Mouse (Mus musculus) c-Kit-negative CD71-positive TER-119-positive erythroid progenitor cells, embryonic 14.5 days (primary cell): Measurements from ENCODE around the gene Rabep2.

Source experiments
- DNase-seq: peaks from one replicate; pipeline ENCODE4 v3.0.0-alpha.2; 2013; ENCODE audit warnings: low read depth, low spot score

The Rabep2 gene

DNA sequence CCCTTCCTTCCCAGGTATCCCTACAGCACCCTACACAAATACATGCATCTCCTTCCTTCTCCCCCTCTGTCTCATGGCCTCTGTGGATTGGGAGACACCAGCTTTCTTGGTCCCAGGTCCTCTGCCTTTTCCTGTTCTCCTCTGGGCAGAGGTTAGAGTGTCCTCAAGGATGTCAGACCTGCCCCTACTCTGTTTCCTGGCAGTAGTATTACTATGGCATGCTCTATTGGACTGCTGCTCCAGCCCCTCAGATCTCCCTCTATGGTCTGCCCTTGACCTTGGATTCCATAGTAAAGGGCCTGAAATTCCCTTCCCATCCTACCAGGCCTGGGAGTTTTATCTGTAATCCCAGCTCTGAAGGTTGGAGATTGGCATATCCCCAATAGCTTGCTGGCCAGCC, 1.6 kb downstream of the Rabep2 start:
- DNase-seq = no peak

- no peak for DNase-seq
Observed at GRCm38 (mm10) chr7:126434726-126435125, 6.2 kb downstream of the Rabep2 start.

DNA sequence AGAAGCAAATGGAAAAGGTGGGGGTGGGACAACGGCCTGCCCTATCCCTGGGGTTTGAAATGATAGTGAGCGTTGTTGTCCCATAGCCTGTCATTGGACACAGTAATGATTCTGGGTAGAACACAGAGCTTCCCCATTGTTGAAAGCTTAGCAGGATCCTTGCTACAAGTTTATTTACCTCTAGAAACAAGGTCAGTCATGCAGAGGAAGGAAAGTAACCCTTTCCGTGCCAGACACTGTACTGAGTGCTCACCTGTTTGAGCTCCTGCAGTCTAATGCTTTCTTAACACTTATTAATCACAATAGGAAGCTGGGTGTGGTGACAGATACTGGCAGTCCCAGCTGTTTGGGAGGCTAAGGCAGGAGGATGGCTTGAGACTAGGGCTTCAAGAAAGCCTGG, 7.2 kb downstream of the Rabep2 start:
- no peak for DNase-seq

GRCm38 (mm10) chr7:126436851-126437250, 8.3 kb downstream of the Rabep2 start:
- peak; percentile 46 for DNase-seq

GRCm38 (mm10) chr7:126440134-126440533, 11.6 kb downstream of the Rabep2 start:
- DNase-seq = no peak

DNA sequence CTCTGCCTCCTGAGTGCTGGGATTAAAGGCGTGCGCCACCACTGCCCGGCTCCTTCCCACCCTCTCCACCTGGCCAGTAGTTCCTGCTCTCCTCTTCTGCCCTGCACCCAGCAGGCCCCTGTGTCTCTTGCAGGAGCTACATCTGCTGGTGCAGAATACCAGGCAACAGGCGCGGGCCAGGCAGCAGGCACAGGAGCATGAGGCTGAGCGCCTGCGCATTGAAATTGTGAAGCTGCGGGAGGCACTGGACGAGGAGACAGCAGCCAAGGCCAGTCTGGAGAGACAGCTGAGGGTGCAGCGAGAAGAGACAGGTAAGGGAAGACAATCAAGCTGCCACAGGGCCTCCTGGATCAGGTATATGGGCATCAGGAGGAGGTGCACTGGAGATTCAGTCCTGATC, 15.4 kb downstream of the Rabep2 start:
- no peak for DNase-seq

- no peak for DNase-seq
Observed at GRCm38 (mm10) chr7:126444536-126444935, 16.0 kb downstream of the Rabep2 start.

DNA sequence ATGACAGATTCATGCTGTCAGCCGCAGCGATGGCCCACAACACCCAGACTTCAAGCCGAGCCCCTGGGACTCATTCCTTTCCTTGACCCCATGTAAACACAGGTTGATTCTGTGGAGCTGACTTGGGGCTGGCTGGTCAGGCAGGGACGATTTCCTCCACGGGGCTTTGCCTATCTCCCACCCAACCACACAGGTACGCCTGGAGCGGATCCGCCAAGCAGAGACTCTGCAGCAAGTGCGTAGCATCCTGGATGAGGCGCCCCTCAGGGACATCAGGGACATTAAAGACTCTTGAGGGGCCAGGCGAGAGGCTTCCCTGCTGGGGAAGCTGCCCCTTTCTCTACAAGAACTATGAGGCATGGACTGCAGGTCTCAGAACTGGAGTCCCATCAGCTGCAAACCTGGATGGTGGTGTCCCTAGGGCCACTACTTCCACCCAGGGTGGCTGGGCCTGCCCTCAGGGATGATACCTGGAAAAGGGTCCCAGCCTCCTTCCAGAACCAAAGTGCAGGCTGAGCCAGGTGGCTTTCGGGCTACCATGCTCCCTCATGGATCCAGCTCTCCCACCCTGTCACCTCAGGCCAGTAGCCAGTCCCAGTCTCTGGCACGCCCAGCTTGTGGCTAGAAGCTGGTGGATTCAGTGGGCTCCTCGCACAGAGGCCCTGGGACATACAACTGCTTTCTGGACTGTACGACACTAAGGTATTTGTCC, 16.7 kb downstream of the Rabep2 start:
- DNase-seq = no peak

DNA sequence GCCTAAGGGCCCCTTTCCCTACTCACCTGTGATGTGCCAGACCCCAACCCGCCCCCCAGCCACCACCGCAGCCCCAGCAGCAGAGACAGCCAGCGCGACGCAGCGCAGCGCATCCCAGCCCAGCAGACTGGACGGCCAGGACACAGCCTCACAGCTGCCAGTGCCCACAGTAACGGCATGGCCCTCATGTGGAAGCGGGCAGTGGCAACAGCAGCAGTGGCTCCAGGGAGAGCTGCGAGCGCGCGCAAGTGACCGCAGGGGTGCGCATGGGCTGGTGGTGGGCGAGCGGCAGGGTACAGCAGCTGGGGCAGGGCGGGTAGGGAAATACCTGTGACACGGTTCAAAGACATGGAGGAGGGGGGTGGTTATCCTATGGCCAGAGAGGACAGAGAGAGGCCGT, 17.7 kb downstream of the Rabep2 start:
- DNase-seq = no peak

DNA sequence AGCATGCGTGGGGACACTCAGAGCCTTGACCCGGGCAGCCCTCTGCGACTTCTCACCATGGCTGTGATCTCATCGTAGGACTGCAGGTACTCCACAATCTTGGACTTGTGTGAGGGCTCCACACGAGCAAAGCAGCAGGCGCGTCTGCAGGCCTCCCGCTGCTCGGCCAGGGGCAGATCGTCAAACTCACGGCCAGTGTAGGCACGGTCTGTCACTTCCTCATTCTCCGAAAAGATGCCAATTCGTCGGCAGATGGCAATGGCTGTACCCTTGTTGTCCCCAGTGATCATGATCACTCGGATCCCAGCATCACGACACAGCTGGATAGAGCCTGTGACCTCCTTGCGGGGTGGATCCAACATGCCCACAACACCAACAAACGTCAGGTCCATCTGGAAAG, 19.9 kb downstream of the Rabep2 start:
- DNase-seq = no peak

- no peak for DNase-seq
Observed at GRCm38 (mm10) chr7:126449991-126450390, 21.4 kb downstream of the Rabep2 start.

DNA sequence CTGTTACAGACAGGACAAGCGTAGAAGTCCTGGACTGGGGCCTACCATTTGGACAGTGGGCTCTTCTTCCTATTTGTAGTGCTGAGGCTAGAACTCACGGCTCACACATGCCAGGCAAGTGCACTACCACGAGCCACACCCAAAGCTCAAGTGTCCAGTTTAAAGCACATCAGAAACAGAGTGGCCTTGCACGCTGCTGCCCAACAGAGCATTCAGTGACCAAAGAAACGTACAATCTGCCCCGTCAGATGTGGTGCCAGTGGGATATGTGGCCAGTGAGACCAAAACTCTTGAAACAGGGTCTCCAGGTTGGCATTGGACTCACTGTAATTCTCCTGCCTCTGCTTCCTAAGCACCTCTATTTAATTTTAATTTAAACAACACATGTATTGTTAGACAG, 22.1 kb downstream of the Rabep2 start:
- DNase-seq = no peak

DNA sequence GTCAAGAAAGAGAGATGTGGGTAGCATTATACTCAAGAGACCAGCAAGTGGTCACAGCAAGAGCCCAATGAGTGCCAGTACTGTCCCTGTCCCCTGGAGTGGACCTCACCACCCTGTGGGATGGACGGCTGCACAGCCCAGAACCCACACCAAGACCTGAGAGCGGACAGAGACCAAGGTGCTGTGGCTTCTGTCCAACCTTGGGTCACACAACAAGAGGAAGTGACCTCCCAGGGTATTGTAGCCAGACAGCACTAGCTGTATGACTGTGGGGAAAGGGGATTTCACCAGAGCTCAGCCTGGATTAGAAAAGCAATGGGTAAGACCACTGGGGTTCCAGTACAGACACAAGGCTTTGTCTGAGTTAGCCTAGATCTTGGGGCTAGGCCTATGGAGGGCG, 23.7 kb downstream of the Rabep2 start:
- no peak for DNase-seq

GRCm38 (mm10) chr7:126453861-126454260, 25.3 kb downstream of the Rabep2 start:
- DNase-seq = no peak

DNA sequence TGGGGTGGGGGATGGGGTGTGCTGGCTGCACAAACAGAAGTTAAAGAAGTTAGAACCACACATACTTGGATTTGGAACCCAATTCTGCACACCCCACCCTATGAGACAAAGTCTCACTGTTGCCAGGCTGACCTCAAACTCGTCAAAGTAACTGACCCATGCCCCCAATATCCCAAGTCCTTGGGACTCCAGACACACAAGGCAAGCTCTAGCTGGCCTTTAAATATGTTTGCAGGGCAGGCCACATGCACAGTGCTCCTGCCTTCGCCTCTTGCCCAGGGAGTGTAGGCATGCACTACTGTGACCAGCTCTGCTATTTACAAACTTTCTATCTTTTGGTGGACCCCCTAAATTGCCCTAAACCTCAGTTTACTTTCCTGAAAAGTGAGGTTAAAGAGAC, 26.7 kb downstream of the Rabep2 start:
- DNase-seq = no peak

DNA sequence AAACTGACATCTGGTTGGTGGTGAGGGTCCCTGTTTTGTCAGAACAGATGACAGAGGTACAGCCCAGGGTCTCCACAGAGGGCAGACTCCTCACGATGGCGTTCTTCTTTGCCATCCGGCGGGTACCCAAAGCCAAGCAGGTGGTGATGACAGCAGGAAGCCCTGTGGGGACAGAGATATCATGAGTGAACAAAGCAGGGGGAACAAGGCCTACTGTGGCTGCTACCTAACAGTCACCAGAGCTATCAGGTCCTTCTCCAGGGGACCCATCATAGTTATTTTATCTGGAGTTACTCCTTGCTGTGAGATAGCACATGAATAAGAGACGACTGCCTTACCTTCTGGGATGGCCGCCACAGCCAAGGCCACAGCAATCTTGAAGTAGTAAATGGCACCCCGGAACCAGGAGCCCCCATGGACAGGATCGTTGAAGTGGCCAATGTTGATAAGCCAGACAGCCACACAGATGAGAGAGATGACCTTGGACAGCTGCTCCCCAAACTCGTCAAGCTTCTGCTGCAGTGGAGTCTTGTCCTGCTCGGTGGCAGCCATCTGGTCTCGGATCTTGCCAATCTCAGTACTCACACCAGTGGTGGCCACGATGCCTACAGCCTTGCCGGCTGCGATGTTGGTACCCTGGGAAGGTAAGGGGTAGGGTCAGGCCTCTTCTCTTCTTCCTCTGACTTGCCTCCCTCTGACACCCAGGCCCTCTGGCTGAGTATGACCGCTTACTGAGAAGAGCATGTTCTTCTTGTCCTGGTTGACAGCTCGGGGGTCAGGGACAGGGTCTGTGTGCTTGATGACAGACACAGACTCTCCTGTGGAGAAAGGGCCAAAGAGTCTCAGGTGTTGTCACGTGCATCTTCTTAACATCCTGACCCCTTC, 28.1 kb downstream of the Rabep2 start:
- no peak for DNase-seq

DNA sequence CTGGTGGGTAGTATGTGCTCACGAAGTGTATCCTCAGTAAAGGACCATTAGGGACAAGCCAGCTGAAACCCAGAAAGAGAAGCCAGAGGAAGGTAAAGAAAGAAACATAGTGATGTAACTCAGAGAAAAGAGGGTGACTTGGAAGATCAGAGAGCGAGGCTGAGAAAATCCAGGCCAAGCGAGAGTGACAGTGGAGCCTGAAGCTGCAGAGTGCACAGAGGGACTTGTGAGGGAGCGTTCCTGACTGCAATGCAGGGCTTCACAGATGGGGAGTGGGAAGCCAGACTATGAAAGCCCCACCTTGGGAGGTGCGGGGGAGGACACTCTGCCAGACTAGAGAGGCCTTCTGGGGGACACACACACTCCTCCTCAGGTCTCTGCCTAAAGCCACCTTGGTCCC, 29.7 kb downstream of the Rabep2 start:
- DNase-seq = no peak

DNA sequence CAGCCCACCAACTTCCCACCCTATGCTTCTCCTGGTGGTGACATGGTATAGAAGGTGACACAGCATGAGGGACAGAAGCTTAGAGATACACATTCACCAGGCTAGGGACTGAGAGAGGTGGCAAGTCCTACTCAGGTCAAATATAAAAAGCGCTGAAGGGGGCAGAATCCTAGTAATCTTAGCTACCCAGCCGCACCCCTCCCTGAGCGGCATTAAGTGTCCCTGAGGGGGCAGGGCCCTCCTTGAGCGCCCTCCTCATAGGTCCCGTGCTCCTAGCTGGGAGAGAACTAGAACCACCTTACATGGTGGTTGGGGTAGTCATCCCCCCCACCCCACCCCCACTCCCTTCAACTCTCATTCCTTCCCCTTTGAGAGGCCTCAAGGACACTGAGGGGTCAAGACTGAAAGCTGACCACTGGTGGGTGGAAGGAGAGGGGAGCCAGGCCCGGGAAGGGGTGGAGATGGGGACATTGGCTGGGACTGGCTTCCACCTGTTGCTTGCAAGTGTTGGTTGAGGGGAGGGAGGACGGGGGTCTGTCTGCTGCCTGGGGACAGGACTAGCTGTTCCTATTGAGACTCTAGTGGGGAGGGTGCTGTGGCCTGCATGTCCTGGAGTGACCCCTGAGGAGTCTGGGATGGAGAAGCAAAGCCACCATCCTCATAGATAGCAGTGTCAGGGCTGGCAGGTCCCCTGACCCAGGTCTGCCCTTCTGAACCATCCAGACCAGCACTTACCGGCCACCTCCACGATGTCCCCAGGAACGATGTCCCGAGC, 30.5 kb downstream of the Rabep2 start:
- DNase-seq = no peak

DNA sequence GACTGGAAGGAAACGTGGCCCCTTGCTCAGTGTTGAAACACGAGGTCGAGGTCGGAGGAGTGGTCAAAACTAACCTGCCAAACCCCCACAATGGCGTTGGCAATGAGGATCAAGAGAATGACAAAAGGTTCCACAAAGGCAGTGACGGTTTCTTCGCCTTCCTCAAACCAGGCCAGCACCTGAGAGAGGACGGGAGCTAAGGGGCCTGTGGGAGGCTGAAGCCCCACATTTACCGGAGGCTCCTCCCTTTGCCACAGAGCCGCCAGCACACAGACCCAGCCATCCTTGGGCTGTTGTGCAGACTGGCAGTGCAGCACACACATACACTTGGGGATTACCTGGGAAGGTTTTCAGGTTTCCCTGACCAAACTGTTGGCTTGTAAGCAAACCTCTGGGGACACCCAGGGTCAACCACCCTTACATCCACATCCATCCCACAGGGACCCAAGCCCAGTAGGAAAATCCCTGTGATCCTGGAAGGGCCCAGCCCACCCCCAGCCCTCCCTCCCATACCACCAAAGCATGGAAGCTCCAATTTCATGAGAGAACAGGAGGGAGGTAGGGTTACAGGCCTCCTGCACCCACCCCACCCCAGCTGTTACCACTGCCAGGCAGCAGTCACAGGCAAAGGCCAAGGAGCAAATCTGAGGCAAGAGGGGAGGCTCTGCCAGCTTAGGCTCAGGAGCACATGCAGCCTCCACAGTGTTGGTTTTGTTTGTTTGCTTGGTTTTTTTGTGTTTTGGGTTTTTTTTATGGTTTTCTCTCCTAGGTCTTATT, 32.3 kb downstream of the Rabep2 start:
- DNase-seq = no peak

DNA sequence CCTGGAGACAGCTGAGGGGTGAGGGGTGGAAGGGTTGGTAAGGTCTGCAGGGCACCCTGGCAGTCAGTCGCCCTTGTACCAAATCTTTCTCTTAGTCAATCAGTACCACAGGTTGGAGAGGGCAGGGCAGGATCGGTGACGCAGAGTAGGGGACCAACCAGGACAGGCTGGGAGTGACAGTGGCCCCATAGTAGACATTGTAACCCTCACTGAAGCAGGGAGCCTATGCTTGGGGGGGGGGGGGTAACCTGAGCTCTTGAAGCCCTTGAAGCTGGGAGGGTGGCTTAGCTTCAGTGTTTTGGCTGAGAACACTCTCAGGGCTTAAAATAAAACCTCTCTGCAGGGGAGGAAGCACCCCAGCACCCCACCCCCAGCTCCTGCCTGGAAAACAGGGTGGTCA, 33.1 kb downstream of the Rabep2 start:
- no peak for DNase-seq

DNA sequence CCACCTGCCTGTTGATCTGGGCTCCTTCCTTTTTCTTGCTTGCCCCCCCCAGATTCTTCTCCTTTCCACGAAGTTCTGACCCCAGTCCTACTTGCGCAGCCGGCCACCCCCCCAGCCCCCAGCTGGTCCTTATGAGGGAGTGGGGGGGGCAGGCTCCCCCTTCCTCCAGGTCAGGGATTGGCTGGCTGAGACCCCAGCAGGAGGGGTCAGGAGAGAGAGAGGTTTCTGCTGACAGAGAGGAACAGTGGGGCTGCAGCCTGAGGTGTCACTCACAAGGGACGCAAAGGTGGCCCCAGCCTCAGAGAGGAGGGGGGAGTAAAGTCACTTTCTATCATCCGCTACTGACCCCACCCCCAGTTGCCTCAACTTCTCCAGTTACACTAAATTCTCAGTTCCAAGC, 34.4 kb downstream of the Rabep2 start, which contains the start of gene Atp2a1:
Atp2a1 (minus strand) TSS at position 105 of the 400 bp plus-strand sequence.
- DNase-seq = no peak
